Mouse (Mus musculus) MEL (cell line): ENCODE results near the gene Gpr171. TPM values are rescaled to one million over a fixed set of nuclear protein-coding genes. Genes with fewer than 3 reads are reported as not detected.

Source experiments
- DNase-seq: peaks from one replicate; pipeline ENCODE4 v3.0.0; 2011; ENCODE audit warnings: low read depth, low spot score
- H3K27ac ChIP-seq: 2 replicates; pipeline ENCODE4 v1.5.1; 2012; ENCODE audit warnings: low read depth, mild to moderate bottlenecking, control low read depth, low read length, moderate library complexity; ENCODE audit not compliant: control insufficient read depth
- H3K27me3 ChIP-seq, 2 experiments: fragments of 150-350 bp in 1 of 2; sonication (generic) in 1 of 2; 2 replicates each; pipeline ENCODE4 v1.6.1; 2012; ENCODE audit warnings: low read length in 2 of 2, mild to moderate bottlenecking in 2 of 2, improper control_type of control experiment in 1 of 2, moderate library complexity in 1 of 2; ENCODE audit not compliant: insufficient read depth in 2 of 2, control insufficient read depth in 1 of 2
- H3K36me3 ChIP-seq, 2 experiments: 2 replicates each; pipeline ENCODE4 v1.6.1; 2012 to 2014; ENCODE audit warnings: low read length in 2 of 2, improper control_type of control experiment in 1 of 2, inconsistent platforms in 1 of 2, mild to moderate bottlenecking in 1 of 2; ENCODE audit not compliant: insufficient read depth in 2 of 2, control insufficient read depth in 1 of 2
- H3K4me1 ChIP-seq, 2 experiments: fragments of 150-350 bp in 1 of 2; sonication (generic) in 1 of 2; 2 replicates each; pipeline ENCODE4 v1.6.1; 2012; ENCODE audit warnings: low read length in 2 of 2, improper control_type of control experiment in 1 of 2, mild to moderate bottlenecking in 1 of 2; ENCODE audit not compliant: insufficient read depth in 2 of 2, control insufficient read depth in 1 of 2
- H3K4me3 ChIP-seq, 2 experiments: fragments of 150-350 bp in 1 of 2; sonication (generic) in 1 of 2; 2 replicates each; pipeline ENCODE4 v1.5.1; 2012; ENCODE audit warnings: low read depth in 2 of 2, low read length in 2 of 2, mild to moderate bottlenecking in 2 of 2, moderate library complexity in 2 of 2, control low read depth in 1 of 2, improper control_type of control experiment in 1 of 2; ENCODE audit not compliant: control insufficient read depth in 1 of 2, insufficient read depth in 1 of 2
- H3K79me2 ChIP-seq: 2 replicates; pipeline ENCODE4 v1.6.1; 2012; ENCODE audit warnings: mild to moderate bottlenecking, low read length, moderate library complexity; ENCODE audit not compliant: control insufficient read depth, poor library complexity, insufficient read depth
- H3K9ac ChIP-seq: 2 replicates; pipeline ENCODE4 v1.6.1; 2012; ENCODE audit warnings: low read depth, mild to moderate bottlenecking, control low read depth, low read length, moderate library complexity; ENCODE audit not compliant: control insufficient read depth, poor library complexity, severe bottlenecking
- H3K9me3 ChIP-seq: fragments of 150-350 bp; sonication (generic); replicated peaks from 2 replicates; pipeline ENCODE4 v1.6.1; 2012; ENCODE audit warnings: mild to moderate bottlenecking, low read length, improper control_type of control experiment, moderate library complexity; ENCODE audit not compliant: insufficient read depth
- BHLHE40 ChIP-seq: IDR thresholded peaks from 2 replicates; pipeline ENCODE4 v1.6.1; 2012; ENCODE audit warnings: low read depth, mild to moderate bottlenecking, inconsistent platforms, low read length, improper control_type of control experiment, borderline replicate concordance
- CHD1 ChIP-seq: IDR thresholded peaks from 2 replicates; pipeline ENCODE4 v1.6.1; 2012; ENCODE audit warnings: low read depth, mild to moderate bottlenecking, inconsistent platforms, low read length, improper control_type of control experiment
- CHD2 ChIP-seq: IDR thresholded peaks from 2 replicates; pipeline ENCODE4 v1.6.1; 2011; ENCODE audit warnings: low read length, improper control_type of control experiment
- CTCF ChIP-seq, 3 experiments: IDR thresholded peaks in 2 of 3; conservative IDR thresholded peaks in 1 of 3; 2 replicates each; pipeline ENCODE4 v1.5.1; 2011 to 2012; ENCODE audit warnings: low read length in 3 of 3, low read depth in 2 of 3, mild to moderate bottlenecking in 2 of 3, improper control_type of control experiment in 1 of 3, inconsistent platforms in 1 of 3, mixed read lengths in 1 of 3, moderate library complexity in 1 of 3; ENCODE audit not compliant: control insufficient read depth in 1 of 3, insufficient read depth in 1 of 3, poor library complexity in 1 of 3, severe bottlenecking in 1 of 3
- E2F4 ChIP-seq: IDR thresholded peaks from 2 replicates; pipeline ENCODE4 v1.6.1; 2011; ENCODE audit warnings: low read depth, low read length, improper control_type of control experiment, borderline replicate concordance
- ELF1 ChIP-seq: IDR thresholded peaks from 2 replicates; pipeline ENCODE4 v1.6.1; 2014; ENCODE audit warnings: low read depth, mild to moderate bottlenecking, inconsistent platforms, low read length, improper control_type of control experiment, moderate library complexity
- EP300 ChIP-seq, 2 experiments: IDR thresholded peaks; 2 replicates each; pipeline ENCODE4 v1.6.1; 2011; ENCODE audit warnings: improper control_type of control experiment in 2 of 2, low read length in 2 of 2, low read depth in 1 of 2, mild to moderate bottlenecking in 1 of 2
- ETS1 ChIP-seq: IDR thresholded peaks from 2 replicates; pipeline ENCODE4 v1.6.1; 2012; ENCODE audit warnings: low read depth, mild to moderate bottlenecking, inconsistent platforms, low read length, improper control_type of control experiment, moderate library complexity
- GABPA ChIP-seq: IDR thresholded peaks from 2 replicates; pipeline ENCODE4 v1.6.1; 2012; ENCODE audit warnings: low read depth, mild to moderate bottlenecking, inconsistent platforms, low read length, improper control_type of control experiment, moderate library complexity
- GATA1 ChIP-seq: IDR thresholded peaks from 2 replicates; pipeline ENCODE4 v1.6.1; 2011; ENCODE audit warnings: low read depth, low read length, improper control_type of control experiment
- HCFC1 ChIP-seq: IDR thresholded peaks from 2 replicates; pipeline ENCODE4 v1.6.1; 2012; ENCODE audit warnings: low read depth, mild to moderate bottlenecking, inconsistent platforms, low read length, improper control_type of control experiment, moderate library complexity
- JUND ChIP-seq: IDR thresholded peaks from 2 replicates; pipeline ENCODE4 v1.6.1; 2011; ENCODE audit warnings: low read depth, mild to moderate bottlenecking, improper control_type of control experiment, low read length
- KAT2A ChIP-seq: conservative IDR thresholded peaks from 2 replicates; pipeline ENCODE4 v1.6.1; 2012; ENCODE audit warnings: low read depth, low read length, improper control_type of control experiment, inconsistent platforms
- MAFK ChIP-seq: IDR thresholded peaks from 2 replicates; pipeline ENCODE4 v1.6.1; 2011; ENCODE audit warnings: low read depth, mild to moderate bottlenecking, low read length, improper control_type of control experiment, borderline replicate concordance
- MAX ChIP-seq: IDR thresholded peaks from 2 replicates; pipeline ENCODE4 v1.6.1; 2011; ENCODE audit warnings: low read length, improper control_type of control experiment
- MAZ ChIP-seq: IDR thresholded peaks from 2 replicates; pipeline ENCODE4 v1.6.1; 2012; ENCODE audit warnings: low read depth, mild to moderate bottlenecking, inconsistent platforms, low read length, improper control_type of control experiment
- MEF2A ChIP-seq: IDR thresholded peaks from 2 replicates; pipeline ENCODE4 v1.6.1; 2014; ENCODE audit warnings: low read depth, mild to moderate bottlenecking, inconsistent platforms, low read length, improper control_type of control experiment; ENCODE audit not compliant: poor library complexity, insufficient replicate concordance, severe bottlenecking; ENCODE audit errors: extremely low read depth
- MYB ChIP-seq: IDR thresholded peaks from 2 replicates; pipeline ENCODE4 v1.6.1; 2011; ENCODE audit warnings: mild to moderate bottlenecking, low read depth, low read length, improper control_type of control experiment
- MYC ChIP-seq: IDR thresholded peaks from 2 replicates; pipeline ENCODE4 v1.6.1; 2011; ENCODE audit warnings: low read depth, mild to moderate bottlenecking, low read length, improper control_type of control experiment, moderate library complexity
- NELFE ChIP-seq: IDR thresholded peaks from 2 replicates; pipeline ENCODE4 v1.6.1; 2011; ENCODE audit warnings: low read depth, low read length, improper control_type of control experiment
- NRF1 ChIP-seq: IDR thresholded peaks from 2 replicates; pipeline ENCODE4 v1.6.1; 2014; ENCODE audit warnings: low read depth, mild to moderate bottlenecking, inconsistent platforms, low read length, improper control_type of control experiment, moderate library complexity; ENCODE audit not compliant: poor library complexity, insufficient read depth, severe bottlenecking
- POLR2A ChIP-seq, 2 experiments: IDR thresholded peaks; 2 replicates each; pipeline ENCODE4 v1.6.1; 2011 to 2012; ENCODE audit warnings: low read length in 2 of 2, mild to moderate bottlenecking in 2 of 2, control low read depth in 1 of 2, improper control_type of control experiment in 1 of 2, low read depth in 1 of 2, moderate library complexity in 1 of 2; ENCODE audit not compliant: control insufficient read depth in 1 of 2, insufficient read depth in 1 of 2, poor library complexity in 1 of 2
- POLR2AphosphoS2 ChIP-seq: IDR thresholded peaks from 2 replicates; pipeline ENCODE4 v1.6.1; 2011; ENCODE audit warnings: low read length, improper control_type of control experiment
- POLR2AphosphoS5 ChIP-seq: IDR thresholded peaks from 2 replicates; pipeline ENCODE4 v1.6.1; 2012; ENCODE audit warnings: low read depth, borderline replicate concordance, mild to moderate bottlenecking, inconsistent platforms, low read length, moderate library complexity, mixed read lengths
- RAD21 ChIP-seq: IDR thresholded peaks from 2 replicates; pipeline ENCODE4 v1.6.1; 2011; ENCODE audit warnings: mild to moderate bottlenecking, low read depth, low read length, improper control_type of control experiment
- SIN3A ChIP-seq: IDR thresholded peaks from 2 replicates; pipeline ENCODE4 v1.6.1; 2012; ENCODE audit warnings: low read length, improper control_type of control experiment, inconsistent platforms
- SMC3 ChIP-seq: IDR thresholded peaks from 2 replicates; pipeline ENCODE4 v1.6.1; 2011; ENCODE audit warnings: low read depth, low read length, improper control_type of control experiment
- TAL1 ChIP-seq: IDR thresholded peaks from 2 replicates; pipeline ENCODE4 v1.6.1; 2012; ENCODE audit warnings: mild to moderate bottlenecking, inconsistent platforms, low read length, moderate library complexity, mixed read lengths
- TBP ChIP-seq: IDR thresholded peaks from 2 replicates; pipeline ENCODE4 v1.8.0; 2011; ENCODE audit warnings: low read depth, low read length, improper control_type of control experiment
- TCF12 ChIP-seq: IDR thresholded peaks from 2 replicates; pipeline ENCODE4 v1.6.1; 2014; ENCODE audit warnings: low read depth, mild to moderate bottlenecking, inconsistent platforms, low read length, improper control_type of control experiment, moderate library complexity
- UBTF ChIP-seq: IDR thresholded peaks from 2 replicates; pipeline ENCODE4 v1.6.1; 2012; ENCODE audit warnings: low read depth, mild to moderate bottlenecking, inconsistent platforms, low read length, improper control_type of control experiment, moderate library complexity, borderline replicate concordance; ENCODE audit not compliant: insufficient read depth
- USF1 ChIP-seq: IDR thresholded peaks from 2 replicates; pipeline ENCODE4 v1.6.1; 2014; ENCODE audit warnings: low read depth, mild to moderate bottlenecking, inconsistent platforms, low read length, improper control_type of control experiment, moderate library complexity
- USF2 ChIP-seq, 2 experiments: IDR thresholded peaks; 2 replicates each; pipeline ENCODE4 v1.6.1; 2011 to 2012; ENCODE audit warnings: improper control_type of control experiment in 2 of 2, low read length in 2 of 2, borderline replicate concordance in 1 of 2, inconsistent platforms in 1 of 2, low read depth in 1 of 2, mild to moderate bottlenecking in 1 of 2; ENCODE audit not compliant: insufficient read depth in 1 of 2
- ZC3H11A ChIP-seq: IDR thresholded peaks from 2 replicates; pipeline ENCODE4 v1.6.1; 2012; ENCODE audit warnings: low read depth, mild to moderate bottlenecking, inconsistent platforms, low read length, improper control_type of control experiment
- ZKSCAN1 ChIP-seq: IDR thresholded peaks from 2 replicates; pipeline ENCODE4 v1.6.1; 2012; ENCODE audit warnings: low read depth, mild to moderate bottlenecking, inconsistent platforms, low read length, improper control_type of control experiment, moderate library complexity
- ZMIZ1 ChIP-seq: IDR thresholded peaks from 2 replicates; pipeline ENCODE4 v1.6.1; 2012; ENCODE audit warnings: low read depth, mild to moderate bottlenecking, inconsistent platforms, low read length, improper control_type of control experiment, moderate library complexity
- ZNF384 ChIP-seq: IDR thresholded peaks from 2 replicates; pipeline ENCODE4 v1.6.1; 2012; ENCODE audit warnings: low read depth, mild to moderate bottlenecking, inconsistent platforms, low read length, improper control_type of control experiment
- polyA plus RNA-seq, 2 experiments: library from polyadenylated mRNA; stranded (reverse) in 1 of 2; unstranded in 1 of 2; fragments of >175 nt in 1 of 2; fragments of >200 nt in 1 of 2; gene quantifications; 2 replicates each; pipeline versions ENCODE4 v1.2.1 to v1.2.4; 2012; ENCODE audit warnings: low replicate concordance in 2 of 2, low read depth in 1 of 2; ENCODE audit not compliant: insufficient read length in 2 of 2, insufficient read depth in 1 of 2, missing spikeins in 1 of 2
- total RNA-seq: library from RNA; depleted of rRNA; stranded (reverse); fragments of 300-350 nt; gene quantifications from 2 replicates; pipeline ENCODE4 v1.2.3, GENCODE M21; 2012

The Gpr171 gene
- total and polyA plus RNA-seq, 3 experiments: not detected

DNA sequence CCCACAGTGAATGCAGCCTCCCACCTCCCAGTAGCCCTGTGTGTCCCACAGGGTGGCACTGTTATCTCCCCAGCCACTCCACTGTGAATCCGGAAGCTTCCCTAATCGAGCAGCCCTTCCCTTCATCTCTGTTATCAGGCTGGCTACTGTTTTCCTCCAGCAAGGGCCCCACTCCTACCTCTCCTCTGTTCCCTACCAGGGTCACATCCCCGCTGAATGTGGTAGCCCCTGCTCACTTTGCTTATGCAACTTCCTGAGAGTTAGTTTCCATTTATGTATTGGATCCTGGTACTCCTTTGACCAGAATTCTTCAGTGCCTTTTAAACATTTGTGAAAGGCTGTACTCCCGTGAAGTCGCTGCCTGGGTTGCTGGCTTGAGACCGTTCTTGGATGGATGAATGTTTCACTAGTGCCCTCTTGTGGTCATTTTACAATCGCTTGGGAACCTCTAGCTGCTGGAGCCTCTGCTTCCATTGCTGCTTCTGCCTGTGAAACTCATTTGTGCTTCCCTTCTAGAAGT is 42.5 kb downstream of the Gpr171 start:
- peaks cover 0 to 21% of the 10 kb centered on the region in 2 experiments; a peak in 2 of 4 replicates for H3K36me3 ChIP-seq
- H3K79me2 ChIP-seq: no peaks in the 10 kb centered on the region
- no peaks in the 10 kb centered on the region for H3K9me3 ChIP-seq
- peak; percentile 93 for DNase-seq
- no peaks in the 10 kb centered on the region for H3K27me3 ChIP-seq
- peaks cover 5 to 31% of the 10 kb centered on the region in 2 experiments; a peak in 2 of 4 replicates for H3K4me1 ChIP-seq
- peak overlapping the region; percentile 48 to 71 for H3K4me3 ChIP-seq
- peak overlapping the region; percentile 66 for H3K9ac ChIP-seq
- H3K27ac ChIP-seq: peak overlapping the region; percentile 79
- TF ChIP-seq GABPA (no peak), USF1 (no peak), RAD21 (peak; percentile 74), KAT2A (no peak), MAFK (no peak), E2F4 (no peak), ZKSCAN1 (no peak), TAL1 (peak; percentile 83), CTCF (IDR thresholded peaks at IDR 0.05 in 2 of 3, conservative IDR thresholded peaks at IDR 0.05 in 1 of 3; ENCODE audit: control insufficient read depth in 1 of 3, insufficient read depth in 1 of 3, low read depth in 2 of 3, low read length in 3 of 3, poor library complexity in 1 of 3, severe bottlenecking in 1 of 3) (peak; percentile 61 to 84 (median 68)), GATA1 (peak; percentile 95), BHLHE40 (peak; percentile 26; the same call in 1 of the 2 replicates), NELFE (no peak), TBP (peak; percentile 48; the same call in 1 of the 2 replicates), MAZ (0 out of 2 replicates have a peak, but pooled peaks have one; percentile 19), USF2 (IDR thresholded peaks at IDR 0.05; ENCODE audit: borderline replicate concordance in 1 of 2, insufficient read depth in 1 of 2, low read depth in 1 of 2, low read length in 2 of 2) (no peak), NRF1 (no peak), SMC3 (peak; percentile 69), MAX (no peak), MYC (no peak), MEF2A (no peak), UBTF (no peak), EP300 (IDR thresholded peaks at IDR 0.05; ENCODE audit: low read depth in 1 of 2, low read length in 2 of 2) (peak; percentile 89 to 95), HCFC1 (no peak), JUND (0 out of 2 replicates have a peak, but pooled peaks have one; percentile 52), SIN3A (peak; percentile 54; the same call in 1 of the 2 replicates), POLR2AphosphoS5 (no peak), MYB (no peak), ZMIZ1 (no peak), ETS1 (peak; percentile 59; the same call in 1 of the 2 replicates), ELF1 (peak; percentile 63; the same call in 1 of the 2 replicates), CHD2 (no peak), ZNF384 (no peak), POLR2A (IDR thresholded peaks at IDR 0.05; ENCODE audit: control insufficient read depth in 1 of 2, insufficient read depth in 1 of 2, low read depth in 1 of 2, low read length in 2 of 2, poor library complexity in 1 of 2) (no peak), ZC3H11A (peak; percentile 57), CHD1 (no peak), POLR2AphosphoS2 (no peak), TCF12 (peak; percentile 91)
